Mouse (Mus musculus) c-Kit-negative CD71-positive TER-119-positive erythroid progenitor cells, embryonic 14.5 days (primary cell): ENCODE measurements around the gene Elovl7.

Experiments
- DNase-seq: peaks from one replicate; pipeline ENCODE4 v3.0.0-alpha.2; 2013; ENCODE audit warnings: low read depth, low spot score

The Elovl7 gene

GRCm38 (mm10) chr13:108241715-108242114, 27.5 kb downstream of the Elovl7 start:
- no peak for DNase-seq

- DNase-seq: no peak
These were observed 31.0 kb downstream of the Elovl7 start for GRCm38 (mm10) chr13:108245086-108245697.

GRCm38 (mm10) chr13:108251106-108251505, 36.9 kb downstream of the Elovl7 start:
- DNase-seq: no peak

GRCm38 (mm10) chr13:108253977-108254376, 39.8 kb downstream of the Elovl7 start:
- DNase-seq: no peak

- DNase-seq: no peak
These were observed 48.8 kb downstream of the Elovl7 start for GRCm38 (mm10) chr13:108263042-108263441.

GRCm38 (mm10) chr13:108265394-108265793, 51.2 kb downstream of the Elovl7 start:
- no peak for DNase-seq

- no peak for DNase-seq
These were observed 53.8 kb downstream of the Elovl7 start for GRCm38 (mm10) chr13:108267841-108268634.

GRCm38 (mm10) chr13:108271458-108272148, 57.4 kb downstream of the Elovl7 start:
- no peak for DNase-seq

GRCm38 (mm10) chr13:108272332-108272731, 58.1 kb downstream of the Elovl7 start:
- no peak for DNase-seq

- no peak for DNase-seq
These were observed 58.8 kb downstream of the Elovl7 start for GRCm38 (mm10) chr13:108273034-108273433.

- no peak for DNase-seq
These were observed 59.3 kb downstream of the Elovl7 start for GRCm38 (mm10) chr13:108273456-108273855.

GRCm38 (mm10) chr13:108276561-108276960, 62.4 kb downstream of the Elovl7 start:
- DNase-seq: no peak

GRCm38 (mm10) chr13:108277320-108277719, 63.1 kb downstream of the Elovl7 start:
- no peak for DNase-seq

GRCm38 (mm10) chr13:108278592-108278991, 64.4 kb downstream of the Elovl7 start:
- no peak for DNase-seq

- DNase-seq: no peak
These were observed 70.1 kb downstream of the Elovl7 start for GRCm38 (mm10) chr13:108284312-108284711.

- no peak for DNase-seq
These were observed 73.7 kb downstream of the Elovl7 start for GRCm38 (mm10) chr13:108287953-108288352.

- DNase-seq: no peak
These were observed 75.2 kb downstream of the Elovl7 start for GRCm38 (mm10) chr13:108289436-108289835.

GRCm38 (mm10) chr13:108290314-108290713, 76.1 kb downstream of the Elovl7 start:
- no peak for DNase-seq

- no peak for DNase-seq
These were observed 83.3 kb downstream of the Elovl7 start for GRCm38 (mm10) chr13:108297350-108298093.

GRCm38 (mm10) chr13:108298241-108298640, 84.0 kb downstream of the Elovl7 start:
- DNase-seq: no peak

- DNase-seq: no peak
These were observed 86.2 kb downstream of the Elovl7 start for GRCm38 (mm10) chr13:108300346-108300950.
